Comparison of ENCODE assay signal across 24 mouse cellular contexts in genomic region chr2:77253227-77253626, GRCm38 (mm10). TPM values are rescaled to one million over a fixed set of nuclear protein-coding genes. Genes with fewer than 3 reads are reported as not detected.
DNase-seq lines count a peak whose midpoint lies in the region; ATAC-seq lines count a peak whose summit lies in the region.
"Had no signal": no experiment of that assay in that cellular context is flagged by ENCODE, and none has a peak within 500 bp of the region (broad histone marks: within the 10 kb centered on the region; RNA-seq: fewer than 3 reads in every experiment).

No protein-coding gene starts in this region.

- H3K4me3 ChIP-seq in hindbrain, embryonic 15.5 days, result no peak overlapping the region
- H3K4me3 ChIP-seq in hindbrain, embryonic 13.5 days, result no peak overlapping the region
- no peak overlapping the region for H3K4me3 ChIP-seq in neural tube, embryonic 13.5 days
- H3K4me3 ChIP-seq in neural tube, embryonic 15.5 days (replicated peaks), result no peak overlapping the region
- H3K4me3 ChIP-seq: embryonic facial prominence, embryonic 12.5 days; embryonic facial prominence, embryonic 15.5 days; hindbrain, embryonic 10.5 days had no signal

- no peak overlapping the region for H3K9ac ChIP-seq in hindbrain, embryonic 15.5 days
- H3K9ac ChIP-seq in hindbrain, embryonic 13.5 days, result no peak overlapping the region
- H3K9ac ChIP-seq in neural tube, embryonic 13.5 days, result no peak overlapping the region
- H3K9ac ChIP-seq in neural tube, embryonic 15.5 days (replicated peaks), result no peak overlapping the region
- H3K9ac ChIP-seq: embryonic facial prominence, embryonic 12.5 days; embryonic facial prominence, embryonic 15.5 days; hindbrain, embryonic 14.5 days had no signal

- H3K27me3 ChIP-seq in hindbrain, embryonic 15.5 days, result no peaks in the 10 kb centered on the region
- H3K27me3 ChIP-seq in hindbrain, embryonic 13.5 days, result no peaks in the 10 kb centered on the region
- H3K27me3 ChIP-seq in neural tube, embryonic 13.5 days, result no peaks in the 10 kb centered on the region
- no peaks in the 10 kb centered on the region for H3K27me3 ChIP-seq in neural tube, embryonic 15.5 days (replicated peaks)
- H3K27me3 ChIP-seq: embryonic facial prominence, embryonic 12.5 days; embryonic facial prominence, embryonic 15.5 days had no signal

- 87% methylated on average over 6 of the region's 6 CpGs for WGBS in hindbrain, embryonic 15.5 days
- whole genome bisulfite sequencing in hindbrain, embryonic 13.5 days, result 84% methylated on average over 6 of the region's 6 CpGs
- WGBS in neural tube, embryonic 13.5 days, result 84% methylated on average over 6 of the region's 6 CpGs
- WGBS in neural tube, embryonic 15.5 days, result 89% methylated on average over 6 of the region's 6 CpGs

- peak; percentile 58 for DNase-seq in heart, adult 11 months
- DNase-seq in heart, adult 18-20 months, result no peak
- DNase-seq in T-cell, adult 2 months (ENCODE audit: low spot score), result no peak
- DNase-seq: adrenal gland, adult 8-10 months; adrenal gland, postnatal 25 days; cerebellum, adult 18-20 months; cerebellum, adult 9-10 months; cerebellum, postnatal 14 days; gastrocnemius, postnatal 25 days; kidney, adult 18-20 months; kidney, adult 9 months had no signal

- no peak overlapping the region for H3K4me2 ChIP-seq in hindbrain, embryonic 15.5 days
- no peak overlapping the region for H3K4me2 ChIP-seq in hindbrain, embryonic 13.5 days
- no peak overlapping the region for H3K4me2 ChIP-seq in neural tube, embryonic 13.5 days
- H3K4me2 ChIP-seq in neural tube, embryonic 15.5 days, result no peak overlapping the region
- H3K4me2 ChIP-seq: embryonic facial prominence, embryonic 12.5 days; embryonic facial prominence, embryonic 15.5 days; heart, embryonic 11.5 days; hindbrain, embryonic 14.5 days had no signal

- H3K27ac ChIP-seq in hindbrain, embryonic 15.5 days (replicated peaks), result no peak overlapping the region
- H3K27ac ChIP-seq in hindbrain, embryonic 13.5 days, result no peak overlapping the region
- no peak overlapping the region for H3K27ac ChIP-seq in neural tube, embryonic 13.5 days (replicated peaks)
- no peak overlapping the region for H3K27ac ChIP-seq in neural tube, embryonic 15.5 days (replicated peaks)
- H3K27ac ChIP-seq: embryonic facial prominence, embryonic 12.5 days; embryonic facial prominence, embryonic 15.5 days; hindbrain, embryonic 10.5 days; hindbrain, embryonic 14.5 days had no signal

- H3K36me3 ChIP-seq in hindbrain, embryonic 15.5 days, result no peaks in the 10 kb centered on the region
- no peaks in the 10 kb centered on the region for H3K36me3 ChIP-seq in hindbrain, embryonic 13.5 days
- 0 out of 2 replicates have a peak, but pooled peaks cover 3% of the 10 kb centered on the region for H3K36me3 ChIP-seq in neural tube, embryonic 13.5 days
- H3K36me3 ChIP-seq in neural tube, embryonic 15.5 days, result no peaks in the 10 kb centered on the region; the same call in 1 of the 2 replicates
- H3K36me3 ChIP-seq: embryonic facial prominence, embryonic 12.5 days; embryonic facial prominence, embryonic 15.5 days had no signal

- peaks cover 11% of the 10 kb centered on the region for H3K4me1 ChIP-seq in hindbrain, embryonic 15.5 days (replicated peaks)
- peaks cover 24% of the 10 kb centered on the region for H3K4me1 ChIP-seq in hindbrain, embryonic 13.5 days (replicated peaks)
- H3K4me1 ChIP-seq in neural tube, embryonic 13.5 days (replicated peaks), result peaks cover 25% of the 10 kb centered on the region
- peaks cover 20% of the 10 kb centered on the region for H3K4me1 ChIP-seq in neural tube, embryonic 15.5 days

- 0 out of 2 replicates have a peak, but pooled peaks have one; percentile 9 for ATAC-seq in hindbrain, embryonic 15.5 days (ENCODE audit: low FRiP score, low read depth)
- no peak for ATAC-seq in hindbrain, embryonic 13.5 days (ENCODE audit: low FRiP score)
- 0 out of 2 replicates have a peak, but pooled peaks have one; percentile 37 for ATAC-seq in neural tube, embryonic 13.5 days (ENCODE audit: low read depth)
- ATAC-seq in neural tube, embryonic 15.5 days (ENCODE audit: low FRiP score), result no peak
- ATAC-seq: activated CD4-positive, CD25-positive, alpha-beta regulatory T cell, adult 4 months; CD4-positive, CD25-positive, alpha-beta regulatory T cell, adult 4 months; forebrain, embryonic 14.5 days had no signal

- H3K9me3 ChIP-seq in hindbrain, embryonic 15.5 days, result no peaks in the 10 kb centered on the region
- H3K9me3 ChIP-seq in hindbrain, embryonic 13.5 days, result no peaks in the 10 kb centered on the region
- no peaks in the 10 kb centered on the region for H3K9me3 ChIP-seq in neural tube, embryonic 13.5 days
- H3K9me3 ChIP-seq in neural tube, embryonic 15.5 days (replicated peaks), result no peaks in the 10 kb centered on the region
- H3K9me3 ChIP-seq: embryonic facial prominence, embryonic 12.5 days; embryonic facial prominence, embryonic 15.5 days; hindbrain, embryonic 10.5 days had no signal

RNA-seq across cellular contexts. Expression of gene Sestd1, which starts 27.2 kb away (rescaled TPM):
- 10 to 100 TPM; 16.9 to 17.2 TPM for total RNA-seq in heart, adult 18-20 months (2021)
- polyA plus RNA-seq in hindbrain, embryonic 15.5 days (2015; fragmentation: Nextera tagmentation; extraction: Ambion mirVana), result 28.1 and 30.5 TPM in 2 replicates
- 27.8 and 28.7 TPM in 2 replicates for polyA plus RNA-seq in hindbrain, embryonic 13.5 days (2015; fragmentation: Nextera tagmentation; extraction: Ambion mirVana)
- 30.8 and 33.6 TPM in 2 replicates for polyA plus RNA-seq in neural tube, embryonic 13.5 days (2015; fragmentation: Nextera tagmentation; extraction: Ambion mirVana)
- polyA plus RNA-seq in neural tube, embryonic 15.5 days (2015; fragmentation: Nextera tagmentation; extraction: Ambion mirVana), result 22.6 and 26.3 TPM in 2 replicates
- total RNA-seq: MEL had no signal

Comparison
In these comparisons a context has a peak if more than half of its experiments do, and no peak if none do; other contexts are left out.
1. ATAC-seq: peak in hindbrain, embryonic 15.5 days (single experiment) and neural tube, embryonic 13.5 days (single experiment); none in hindbrain, embryonic 13.5 days (single experiment) and neural tube, embryonic 15.5 days (single experiment).